Mouse (Mus musculus): ENCODE results near the gene Cavin1.

- TF ChIP-seq EP300 (IDR thresholded peaks at IDR 0.05; ENCODE audit: low read depth in 1 of 2, low read length in 2 of 2) (peak; percentile 69 to 88), KAT2A (conservative IDR thresholded peaks at IDR 0.05; ENCODE audit: low read depth, low read length) (no peak), CTCF (IDR thresholded peaks at IDR 0.05 in 2 of 3, conservative IDR thresholded peaks at IDR 0.05 in 1 of 3; ENCODE audit: control insufficient read depth in 1 of 3, insufficient read depth in 1 of 3, low read depth in 2 of 3, low read length in 3 of 3, poor library complexity in 1 of 3, severe bottlenecking in 1 of 3) (no peak), BHLHE40 (IDR thresholded peaks at IDR 0.05; ENCODE audit: borderline replicate concordance, low read depth, low read length) (no peak), RAD21 (IDR thresholded peaks at IDR 0.05; ENCODE audit: low read depth, low read length) (no peak), POLR2A (IDR thresholded peaks at IDR 0.05; ENCODE audit: control insufficient read depth in 1 of 2, insufficient read depth in 1 of 2, low read depth in 1 of 2, low read length in 2 of 2, poor library complexity in 1 of 2) (no peak)
Observed at GRCm38 (mm10) chr11:100927386-100927785, 43.3 kb downstream of the Cavin1 start.
